Mouse (Mus musculus) cerebellum, adult 2 months (tissue): ENCODE data around the gene Ifna15.

Source experiments
- CTCF ChIP-seq: fragments of 200-500 bp; IDR thresholded peaks from 2 replicates; pipeline ENCODE4 v1.5.1; 2011; ENCODE audit warnings: low read depth, mild to moderate bottlenecking, control low read depth, low read length, moderate library complexity, borderline replicate concordance; ENCODE audit not compliant: insufficient read depth
- POLR2A ChIP-seq: fragments of 200-500 bp; IDR thresholded peaks from 2 replicates; pipeline ENCODE4 v1.6.1; 2011; ENCODE audit warnings: low read length, control low read depth, borderline replicate concordance; ENCODE audit not compliant: insufficient read depth

DNA sequence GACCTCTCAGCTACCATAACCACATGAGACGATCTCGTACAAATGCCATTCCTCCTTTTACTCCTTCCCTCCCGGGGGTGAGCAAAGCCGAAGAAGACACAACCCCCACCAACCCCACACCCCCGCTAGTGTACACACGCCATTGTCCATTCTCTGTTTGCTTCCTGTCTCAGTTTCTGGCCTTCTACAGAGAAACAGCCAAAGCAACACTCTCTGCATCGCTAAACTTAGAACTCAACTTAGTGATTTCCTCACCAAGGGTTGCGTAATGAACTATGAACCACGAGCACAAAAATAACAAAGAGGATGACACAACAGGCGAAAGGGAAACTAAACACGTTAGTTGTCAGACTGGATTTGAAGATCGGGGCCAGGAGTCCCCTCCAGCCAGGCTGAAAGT lies 20.7 kb downstream of the Ifna15 start:
- TF ChIP-seq CTCF (no peak), POLR2A (no peak)
